Mouse (Mus musculus) embryo, embryonic 11.5 days (tissue): ENCODE data around the gene Midn.

Experiments used
- DNase-seq: peaks from one replicate; pipeline ENCODE4 v3.0.0-alpha.2; 2012; ENCODE audit warnings: low read depth, low spot score

Midn gene

GRCm38 (mm10) chr10:80190491-80191051 is 42.5 kb downstream of the Midn start:
- no peak for DNase-seq

- DNase-seq: no peak
Observed at GRCm38 (mm10) chr10:80193976-80194375, 45.9 kb downstream of the Midn start.

DNA sequence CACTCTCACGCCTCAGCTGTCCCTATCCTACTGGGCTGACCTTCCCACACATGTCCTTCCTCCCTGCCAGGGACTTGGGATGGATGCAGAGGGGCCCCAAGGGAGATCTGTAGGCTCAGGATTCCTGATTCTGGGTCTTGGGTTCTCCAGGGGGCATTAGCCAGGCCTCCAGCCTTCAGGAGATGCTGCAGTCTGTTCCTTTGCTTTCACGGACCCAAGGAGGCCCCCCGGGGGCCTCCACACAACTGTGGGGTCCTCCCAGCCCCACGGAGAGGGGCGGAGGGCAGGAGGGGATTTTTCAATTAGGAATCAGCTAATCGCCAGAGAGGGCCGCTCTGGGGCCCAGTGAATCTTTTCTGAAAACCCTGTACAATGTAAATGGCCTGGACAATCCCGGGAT is 46.4 kb downstream of the Midn start:
- DNase-seq: no peak

- no peak for DNase-seq
Observed at GRCm38 (mm10) chr10:80196167-80196566, 48.1 kb downstream of the Midn start.

- DNase-seq: no peak
Observed at GRCm38 (mm10) chr10:80196778-80197581, 48.9 kb downstream of the Midn start.

DNA sequence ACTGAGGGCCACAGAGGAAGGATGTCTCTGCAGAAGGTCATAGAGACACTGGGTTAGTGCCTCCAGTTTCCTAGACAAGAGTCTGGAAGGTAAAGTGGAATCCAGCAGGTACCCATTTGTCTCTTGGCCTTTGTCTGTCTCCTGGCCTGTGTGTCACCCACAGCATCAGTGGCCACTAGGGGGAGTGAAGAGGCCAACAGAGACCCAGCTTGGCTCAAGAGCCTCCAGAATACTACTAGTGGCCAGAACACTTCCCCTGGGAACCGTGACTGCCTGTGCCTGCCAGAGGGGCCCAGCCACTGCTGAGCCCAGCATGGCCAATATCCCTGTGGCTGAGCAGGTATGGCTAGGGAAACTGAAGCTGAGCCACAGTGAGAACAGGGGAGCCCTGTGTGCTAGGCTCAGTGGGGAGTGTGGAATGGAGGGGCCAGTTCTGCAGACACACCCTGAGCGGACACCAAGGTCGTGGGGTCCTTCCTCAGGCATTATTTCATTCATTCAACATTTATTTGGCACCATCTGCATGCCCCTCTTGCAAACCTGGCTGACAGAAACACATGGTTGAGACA is 51.5 kb downstream of the Midn start:
- DNase-seq: peak; percentile 76

GRCm38 (mm10) chr10:80200485-80200884 is 52.4 kb downstream of the Midn start:
- no peak for DNase-seq

DNA sequence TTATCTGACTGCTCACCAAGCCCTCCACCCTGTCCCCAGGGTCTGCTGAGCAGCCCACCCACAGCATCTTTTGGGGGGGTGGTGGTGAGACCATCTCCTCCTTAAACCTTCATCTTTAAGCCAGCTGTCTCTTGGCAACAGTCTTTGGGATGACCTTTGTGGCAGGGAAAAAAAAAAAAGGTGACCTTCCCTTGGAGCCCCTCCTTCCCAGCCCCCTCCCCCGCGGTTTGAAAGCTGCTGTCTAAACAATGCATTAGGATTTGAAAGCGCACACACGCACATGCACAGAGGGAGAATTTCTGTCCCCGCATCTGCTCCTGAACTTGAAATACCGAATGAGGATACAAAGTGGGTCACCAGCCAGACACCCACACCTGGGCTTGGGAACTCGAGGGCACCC is 56.0 kb downstream of the Midn start:
- DNase-seq: no peak

- DNase-seq: no peak
Observed at GRCm38 (mm10) chr10:80207201-80207600, 59.1 kb downstream of the Midn start.

- DNase-seq: no peak
Observed at GRCm38 (mm10) chr10:80207676-80208075, 59.6 kb downstream of the Midn start.
